Mouse (Mus musculus): ENCODE results near the gene Me1. TPM values are rescaled to one million over a fixed set of nuclear protein-coding genes. Genes with fewer than 3 reads are reported as not detected.

Me1 gene
- polyA plus RNA-seq, 1 experiment: 56.3 TPM

DNA sequence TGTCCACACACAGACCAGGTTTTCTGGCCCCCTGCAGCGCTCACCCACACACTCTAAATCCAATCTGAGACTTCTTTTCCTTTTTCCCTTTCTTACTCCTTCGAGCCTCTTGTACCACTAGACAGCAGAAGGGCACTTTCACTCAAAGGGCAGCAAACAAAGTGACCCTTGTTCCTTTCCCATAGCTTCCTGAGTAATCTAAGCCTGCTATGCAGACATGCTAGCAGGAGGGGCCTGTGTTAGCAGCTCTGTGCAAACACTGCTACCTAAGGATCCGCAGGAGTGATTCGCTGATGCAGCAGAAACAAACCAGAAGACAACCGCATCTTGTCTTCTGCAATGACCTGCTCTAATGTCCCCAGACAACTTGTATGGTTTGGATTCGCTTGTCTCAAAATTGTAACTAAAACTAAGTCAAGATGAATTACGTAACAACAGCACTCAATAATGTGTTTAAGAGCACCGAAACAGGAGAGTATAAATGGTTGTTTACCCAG, 12.0 kb downstream of the Me1 start:
- no peak overlapping the region for H3K4me3 ChIP-seq (replicated peaks; ENCODE audit: insufficient read depth, low read depth, low read length)
- no peak overlapping the region for H3K27ac ChIP-seq (ENCODE audit: insufficient read depth, low read length)
- TF ChIP-seq POLR2A (IDR thresholded peaks at IDR 0.05; ENCODE audit: borderline replicate concordance, insufficient read depth, low read length) (no peak), CTCF (IDR thresholded peaks at IDR 0.05; ENCODE audit: borderline replicate concordance, insufficient read depth, low read depth, low read length) (no peak)
- H3K27me3 ChIP-seq (ENCODE audit: control insufficient read depth, insufficient read depth, low read length): no peaks in the 10 kb centered on the region
- 82% methylated on average over 8 of the region's 8 CpGs for WGBS
- peaks cover 5% of the 10 kb centered on the region for H3K4me1 ChIP-seq (ENCODE audit: control insufficient read depth, insufficient read depth, low read length)
- DNase-seq: no peak

DNA sequence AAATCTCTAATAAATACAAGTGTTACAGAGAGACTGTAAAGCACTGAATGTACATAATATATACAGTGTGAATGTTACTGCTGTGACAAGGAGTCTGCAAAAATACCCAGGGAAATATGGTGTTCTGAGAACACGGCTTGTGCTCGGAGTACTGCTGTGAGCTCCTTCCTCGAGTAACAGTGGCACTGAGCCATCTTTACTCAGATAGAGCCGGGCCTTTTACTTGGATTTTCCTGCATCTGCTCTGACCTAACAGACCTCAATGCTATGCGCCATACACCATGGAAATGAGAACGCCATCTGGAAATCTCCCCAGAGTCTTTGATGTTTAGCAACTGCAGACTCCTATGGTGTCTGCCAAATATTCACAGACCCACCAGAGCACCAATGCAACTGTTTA, 12.9 kb downstream of the Me1 start:
- Histone ChIP-seq H3K27me3 (ENCODE audit: control insufficient read depth, insufficient read depth, low read length) (no peaks in the 10 kb centered on the region), H3K4me3 (replicated peaks; ENCODE audit: insufficient read depth, low read depth, low read length) (no peak overlapping the region), H3K4me1 (ENCODE audit: control insufficient read depth, insufficient read depth, low read length) (peaks cover 5% of the 10 kb centered on the region), H3K27ac (ENCODE audit: insufficient read depth, low read length) (no peak overlapping the region)
- 21% methylated on average over 6 of the region's 6 CpGs for WGBS
- TF ChIP-seq CTCF (IDR thresholded peaks at IDR 0.05; ENCODE audit: borderline replicate concordance, insufficient read depth, low read depth, low read length): no peak
- no peak for DNase-seq

GRCm38 (mm10) chr9:86682278-86682677, 13.5 kb downstream of the Me1 start:
- Histone ChIP-seq H3K27ac (ENCODE audit: insufficient read depth, low read length) (no peak overlapping the region), H3K4me1 (ENCODE audit: control insufficient read depth, insufficient read depth, low read length) (peaks cover 5% of the 10 kb centered on the region), H3K4me3 (replicated peaks; ENCODE audit: insufficient read depth, low read depth, low read length) (no peak overlapping the region), H3K27me3 (ENCODE audit: control insufficient read depth, insufficient read depth, low read length) (no peaks in the 10 kb centered on the region)
- WGBS: 87% methylated on average over 4 of the region's 4 CpGs
- TF ChIP-seq CTCF (IDR thresholded peaks at IDR 0.05; ENCODE audit: borderline replicate concordance, insufficient read depth, low read depth, low read length) (no peak), POLR2A (IDR thresholded peaks at IDR 0.05; ENCODE audit: borderline replicate concordance, insufficient read depth, low read length) (no peak)
- no peak for DNase-seq

- no peak overlapping the region for H3K4me3 ChIP-seq (replicated peaks; ENCODE audit: insufficient read depth, low read depth, low read length)
- no peak for DNase-seq
- 84% methylated on average over 6 of the region's 6 CpGs for WGBS
- no peak overlapping the region for H3K27ac ChIP-seq (ENCODE audit: insufficient read depth, low read length)
- peaks cover 5% of the 10 kb centered on the region for H3K4me1 ChIP-seq (ENCODE audit: control insufficient read depth, insufficient read depth, low read length)
- TF ChIP-seq POLR2A (IDR thresholded peaks at IDR 0.05; ENCODE audit: borderline replicate concordance, insufficient read depth, low read length) (no peak), CTCF (IDR thresholded peaks at IDR 0.05; ENCODE audit: borderline replicate concordance, insufficient read depth, low read depth, low read length) (no peak)
- H3K27me3 ChIP-seq (ENCODE audit: control insufficient read depth, insufficient read depth, low read length): no peaks in the 10 kb centered on the region
Observed at GRCm38 (mm10) chr9:86680431-86680830, 15.3 kb downstream of the Me1 start.

DNA sequence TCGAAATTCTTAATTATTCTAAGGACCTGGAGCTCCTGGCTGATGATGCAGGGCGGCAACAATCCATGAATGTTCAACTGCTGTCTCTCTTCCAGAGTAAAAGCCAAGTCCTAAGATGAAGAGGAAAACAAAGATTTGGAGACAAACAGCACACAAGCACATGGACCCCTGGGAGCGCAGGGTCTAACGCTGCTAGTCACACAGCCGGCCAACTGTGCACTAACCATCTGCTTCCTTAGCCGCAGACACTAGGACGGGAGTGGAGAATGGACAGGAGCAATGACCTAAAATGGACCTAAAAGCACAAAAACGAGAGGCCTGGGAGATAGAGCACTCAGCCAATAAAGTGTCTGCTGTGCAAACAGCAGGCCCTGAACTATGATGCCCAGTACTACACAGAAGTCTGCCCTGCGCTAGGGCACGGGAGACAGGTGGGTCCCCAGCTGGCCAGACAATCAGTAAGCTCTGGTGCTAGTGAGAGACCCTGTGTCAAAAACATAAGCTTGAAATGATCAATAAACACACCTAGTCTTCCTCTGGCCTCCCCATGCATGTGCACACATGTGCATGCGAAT, 15.8 kb downstream of the Me1 start:
- 35% methylated on average over 11 of the region's 11 CpGs for WGBS
- DNase-seq: no peak
- TF ChIP-seq CTCF (IDR thresholded peaks at IDR 0.05; ENCODE audit: borderline replicate concordance, insufficient read depth, low read depth, low read length): no peak
- TF ChIP-seq POLR2A (IDR thresholded peaks at IDR 0.05; ENCODE audit: borderline replicate concordance, insufficient read depth, low read length): no peak
- no peaks in the 10 kb centered on the region for H3K27me3 ChIP-seq (ENCODE audit: control insufficient read depth, insufficient read depth, low read length)
- H3K4me3 ChIP-seq (replicated peaks; ENCODE audit: insufficient read depth, low read depth, low read length): no peak overlapping the region
- H3K27ac ChIP-seq (ENCODE audit: insufficient read depth, low read length): no peak overlapping the region
- H3K4me1 ChIP-seq (ENCODE audit: control insufficient read depth, insufficient read depth, low read length): peaks cover 5% of the 10 kb centered on the region

- TF ChIP-seq POLR2A (IDR thresholded peaks at IDR 0.05; ENCODE audit: borderline replicate concordance, insufficient read depth, low read length) (no peak), CTCF (IDR thresholded peaks at IDR 0.05; ENCODE audit: borderline replicate concordance, insufficient read depth, low read depth, low read length) (no peak)
Observed at GRCm38 (mm10) chr9:86676246-86676645, 19.5 kb downstream of the Me1 start.

GRCm38 (mm10) chr9:86675426-86675825, 20.3 kb downstream of the Me1 start:
- Histone ChIP-seq H3K27me3 (ENCODE audit: control insufficient read depth, insufficient read depth, low read length) (no peaks in the 10 kb centered on the region), H3K4me3 (replicated peaks; ENCODE audit: insufficient read depth, low read depth, low read length) (no peak overlapping the region), H3K27ac (ENCODE audit: insufficient read depth, low read length) (no peak overlapping the region), H3K4me1 (ENCODE audit: control insufficient read depth, insufficient read depth, low read length) (peaks cover 5% of the 10 kb centered on the region)
- WGBS: 85% methylated on average over 2 of the region's 2 CpGs
- DNase-seq: no peak
- TF ChIP-seq CTCF (IDR thresholded peaks at IDR 0.05; ENCODE audit: borderline replicate concordance, insufficient read depth, low read depth, low read length): no peak
- TF ChIP-seq POLR2A (IDR thresholded peaks at IDR 0.05; ENCODE audit: borderline replicate concordance, insufficient read depth, low read length): no peak

More at GRCm38 (mm10) chr9:86676246-86676645, 19.5 kb downstream of the Me1 start:
- Histone ChIP-seq H3K4me1 (ENCODE audit: control insufficient read depth, insufficient read depth, low read length) (peaks cover 5% of the 10 kb centered on the region), H3K27ac (ENCODE audit: insufficient read depth, low read length) (no peak overlapping the region), H3K4me3 (replicated peaks; ENCODE audit: insufficient read depth, low read depth, low read length) (no peak overlapping the region), H3K27me3 (ENCODE audit: control insufficient read depth, insufficient read depth, low read length) (no peaks in the 10 kb centered on the region)
- no peak for DNase-seq
- WGBS: 85% methylated on average over 3 of the region's 3 CpGs

DNA sequence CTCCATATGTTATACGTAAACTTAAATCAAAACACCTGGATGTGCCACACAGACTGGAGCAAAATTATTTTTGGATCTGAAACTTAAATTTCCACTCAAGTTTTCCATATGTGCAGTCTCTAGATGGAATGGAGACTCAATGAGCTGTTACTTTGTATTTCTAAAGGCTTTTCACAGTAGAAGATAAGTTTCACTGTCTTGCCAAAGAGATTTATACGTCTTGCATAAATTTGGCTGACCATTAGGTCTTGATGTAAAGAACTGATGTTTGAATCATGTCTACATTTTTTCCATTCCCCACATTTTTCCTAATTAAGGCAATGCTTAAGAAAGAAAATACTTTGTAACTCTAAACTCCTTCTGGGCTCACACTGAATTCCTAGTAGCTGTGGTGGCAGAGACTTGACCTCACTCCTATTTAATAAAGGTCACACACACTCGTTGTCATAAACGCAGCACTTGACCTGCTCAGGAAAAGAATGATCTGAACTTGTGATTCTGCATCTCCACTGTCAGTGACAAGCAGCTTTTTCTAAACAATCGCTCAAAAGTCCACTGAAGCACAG, 22.8 kb downstream of the Me1 start:
- no peak for DNase-seq
- WGBS: 82% methylated on average over 5 of the region's 5 CpGs
- no peak overlapping the region for H3K4me3 ChIP-seq (replicated peaks; ENCODE audit: insufficient read depth, low read depth, low read length)
- no peak overlapping the region for H3K27ac ChIP-seq (ENCODE audit: insufficient read depth, low read length)
- H3K4me1 ChIP-seq (ENCODE audit: control insufficient read depth, insufficient read depth, low read length): no peaks in the 10 kb centered on the region
- H3K27me3 ChIP-seq (ENCODE audit: control insufficient read depth, insufficient read depth, low read length): no peaks in the 10 kb centered on the region
- TF ChIP-seq POLR2A (IDR thresholded peaks at IDR 0.05; ENCODE audit: borderline replicate concordance, insufficient read depth, low read length) (no peak), CTCF (IDR thresholded peaks at IDR 0.05; ENCODE audit: borderline replicate concordance, insufficient read depth, low read depth, low read length) (no peak)

Measured in cerebellum, adult 2 months (tissue).